Mouse (Mus musculus): ENCODE measurements around the gene Sh3bp1.

Gene Sh3bp1

GRCm38 (mm10) chr15:78947657-78948056 lies 48.1 kb downstream of the Sh3bp1 start, which contains the start of gene Triobp:
Gene Triobp (plus strand): TSS chr15:78947724.
- peak; percentile 22 for DNase-seq (ENCODE audit: low spot score)

GRCm38 (mm10) chr15:78948152-78948725 lies 48.7 kb downstream of the Sh3bp1 start:
- DNase-seq (ENCODE audit: low spot score) = no peak

GRCm38 (mm10) chr15:78948883-78949282 lies 49.3 kb downstream of the Sh3bp1 start:
- no peak for DNase-seq (ENCODE audit: low spot score)

GRCm38 (mm10) chr15:78955663-78956062 lies 56.1 kb downstream of the Sh3bp1 start:
- no peak for DNase-seq (ENCODE audit: low spot score)

GRCm38 (mm10) chr15:78956351-78956750 lies 56.8 kb downstream of the Sh3bp1 start:
- DNase-seq (ENCODE audit: low spot score) = no peak

- no peak for DNase-seq (ENCODE audit: low spot score)
These were observed 57.5 kb downstream of the Sh3bp1 start for GRCm38 (mm10) chr15:78957021-78957420.

GRCm38 (mm10) chr15:78959537-78959936 lies 60.0 kb downstream of the Sh3bp1 start:
- DNase-seq (ENCODE audit: low spot score) = no peak

- DNase-seq (ENCODE audit: low spot score) = no peak
These were observed 60.5 kb downstream of the Sh3bp1 start for GRCm38 (mm10) chr15:78960088-78960487.

Measured in spleen, adult 12 weeks (tissue).